Mouse (Mus musculus) CH12F3 (cell line): ENCODE measurements around the gene Tnfsfm13.
"Not testable (repeated sequence)": the region's sequence is repeated elsewhere in the genome, so short reads cannot be mapped to it uniquely, and the experiment has no call there.

Experiments
- in situ Hi-C: fragments of 300-500 bp; cut with MboI; formaldehyde crosslinking; loops from 2 replicates; pipeline ENCODE4 v1.14.3; 2020; ENCODE audit warnings: low sequenced_read_pairs

Tnfsfm13 gene

GRCm38 (mm10) chr11:69706775-69707479 is 11.0 kb upstream of the Tnfsfm13 start:
- in situ Hi-C loops = no loop called here

- in situ Hi-C loops = no loop called here
Measured at GRCm38 (mm10) chr11:69704613-69705010, 8.7 kb upstream of the Tnfsfm13 start.

GRCm38 (mm10) chr11:69703814-69704612 is 8.1 kb upstream of the Tnfsfm13 start:
- in situ Hi-C loops = no loop called here

- in situ Hi-C loops = not testable (repeated sequence)
Measured at GRCm38 (mm10) chr11:69703381-69703780, 7.5 kb upstream of the Tnfsfm13 start.

- in situ Hi-C loops = not testable (repeated sequence)
Measured at GRCm38 (mm10) chr11:69702886-69703285, 7.0 kb upstream of the Tnfsfm13 start.

- in situ Hi-C loops = no loop called here
Measured at GRCm38 (mm10) chr11:69699595-69699994, 3.7 kb upstream of the Tnfsfm13 start.

- in situ Hi-C loops = no loop called here
Measured at GRCm38 (mm10) chr11:69698574-69698973, 2.7 kb upstream of the Tnfsfm13 start.

GRCm38 (mm10) chr11:69697396-69697795 is 1.5 kb upstream of the Tnfsfm13 start:
- in situ Hi-C loops = no loop called here

GRCm38 (mm10) chr11:69695046-69695360 is 895 bp downstream of the Tnfsfm13 start:
- in situ Hi-C loops = no loop called here

GRCm38 (mm10) chr11:69693421-69693965 is 2.4 kb downstream of the Tnfsfm13 start:
- in situ Hi-C loops = no loop called here

- in situ Hi-C loops = no loop called here
Measured at GRCm38 (mm10) chr11:69692863-69693262, 3.0 kb downstream of the Tnfsfm13 start.

GRCm38 (mm10) chr11:69692196-69692811 is 3.6 kb downstream of the Tnfsfm13 start:
- in situ Hi-C loops = no loop called here

GRCm38 (mm10) chr11:69689891-69690290 is 6.0 kb downstream of the Tnfsfm13 start:
- in situ Hi-C loops = no loop called here

GRCm38 (mm10) chr11:69687061-69687460 is 8.8 kb downstream of the Tnfsfm13 start:
- in situ Hi-C loops = no loop called here

- in situ Hi-C loops = no loop called here
Measured at GRCm38 (mm10) chr11:69686377-69686776, 9.5 kb downstream of the Tnfsfm13 start.

GRCm38 (mm10) chr11:69685526-69686148 is 10.3 kb downstream of the Tnfsfm13 start, which contains the start of gene Tnfsf13:
Tnfsf13 (minus strand) TSS chr11:69685784.
- in situ Hi-C loops = no loop called here

GRCm38 (mm10) chr11:69684936-69685335 is 11.0 kb downstream of the Tnfsfm13 start:
- in situ Hi-C loops = no loop called here

- in situ Hi-C loops = no loop called here
Measured at GRCm38 (mm10) chr11:69684128-69684745, 11.7 kb downstream of the Tnfsfm13 start.

- in situ Hi-C loops = no loop called here
Measured at GRCm38 (mm10) chr11:69683576-69683975, 12.3 kb downstream of the Tnfsfm13 start.

- in situ Hi-C loops = no loop called here
Measured at GRCm38 (mm10) chr11:69682840-69683533, 12.9 kb downstream of the Tnfsfm13 start.
